Mouse (Mus musculus) small intestine, adult 2 months (tissue): Measurements from ENCODE around the gene Bnc1.

ENCODE experiments used
- CTCF ChIP-seq: fragments of 200-500 bp; IDR thresholded peaks from 2 replicates; pipeline ENCODE4 v1.5.1; 2012; ENCODE audit warnings: low read depth, mild to moderate bottlenecking, control low read depth, inconsistent platforms, low read length, moderate library complexity, mixed read lengths; ENCODE audit not compliant: insufficient replicate concordance, insufficient read length; ENCODE audit errors: extremely low read depth
- POLR2A ChIP-seq: fragments of 200-500 bp; IDR thresholded peaks from 2 replicates; pipeline ENCODE4 v1.6.1; 2012; ENCODE audit warnings: low read depth, mild to moderate bottlenecking, control low read depth, inconsistent platforms, low read length, moderate library complexity

GRCm38 (mm10) chr7:81928998-81929397 is 63.1 kb downstream of the Bnc1 start:
- TF ChIP-seq POLR2A, result no peak
- no peak for TF ChIP-seq CTCF
